Comparison of ENCODE assay signal across 16 mouse cellular contexts in genomic region chr1:135183448-135183847, GRCm38 (mm10). TPM values are rescaled to one million over a fixed set of nuclear protein-coding genes. Genes with fewer than 3 reads are reported as not detected.
A peak's percentile ranks its signal among the peaks of the same experiment; 100 is the strongest.
DNase-seq lines count a peak whose midpoint lies in the region; ATAC-seq and TF ChIP-seq lines count a peak whose summit lies in the region.
"Had no signal": no experiment of that assay in that cellular context is flagged by ENCODE, and none has a peak within 500 bp of the region (broad histone marks: within the 10 kb centered on the region; RNA-seq: fewer than 3 reads in every experiment).

No protein-coding gene starts in this region.

- H3K79me2 ChIP-seq in heart, adult 2 months (replicated peaks; ENCODE audit: control insufficient read depth, insufficient read depth, low read length) = no peaks in the 10 kb centered on the region

- H3K4me2 ChIP-seq in intestine, postnatal 0 days (replicated peaks; ENCODE audit: low read depth) = 0 out of 2 replicates have a peak overlapping the region, but pooled peaks have one; percentile 9
- 0 out of 2 replicates have a peak overlapping the region, but pooled peaks have one; percentile 8 for H3K4me2 ChIP-seq in stomach, embryonic 15.5 days
- H3K4me2 ChIP-seq: midbrain, embryonic 13.5 days; neural tube, embryonic 13.5 days had no signal

- H3K27me3 ChIP-seq in intestine, postnatal 0 days (replicated peaks; ENCODE audit: control insufficient read depth, insufficient read depth, low read length) = no peaks in the 10 kb centered on the region
- no peaks in the 10 kb centered on the region for H3K27me3 ChIP-seq in stomach, embryonic 15.5 days (replicated peaks)
- 0 out of 2 replicates have a peak, but pooled peaks cover 1% of the 10 kb centered on the region for H3K27me3 ChIP-seq in heart, adult 2 months (ENCODE audit: control insufficient read depth, insufficient read depth, low read length)
- H3K27me3 ChIP-seq: midbrain, embryonic 13.5 days; neural tube, embryonic 13.5 days had no signal

- peak; percentile 24 for DNase-seq in lung, adult 2 months
- DNase-seq in lung, postnatal 10 days = no peak
- DNase-seq in adrenal gland, adult 8-10 months = peak; percentile 55
- DNase-seq in heart, adult 2 months = no peak
- no peak for DNase-seq in gastrocnemius, postnatal 10 days
- DNase-seq: gastrocnemius, postnatal 14 days; right cerebral cortex, postnatal 14 days had no signal

- no peak for TF ChIP-seq CTCF in lung, adult 2 months (IDR thresholded peaks at IDR 0.05; ENCODE audit: insufficient read depth, low read length)
- no peak for TF ChIP-seq CTCF in intestine, postnatal 0 days (IDR thresholded peaks at IDR 0.05; ENCODE audit: low read depth)
- TF ChIP-seq CTCF in heart, adult 2 months (IDR thresholded peaks at IDR 0.05) = no peak

- no peaks in the 10 kb centered on the region for H3K9me3 ChIP-seq in intestine, postnatal 0 days (ENCODE audit: control insufficient read depth)
- no peaks in the 10 kb centered on the region for H3K9me3 ChIP-seq in stomach, embryonic 15.5 days
- H3K9me3 ChIP-seq: midbrain, embryonic 13.5 days; neural tube, embryonic 13.5 days had no signal

- ATAC-seq in intestine, postnatal 0 days = peak; percentile 58
- ATAC-seq in stomach, embryonic 15.5 days (ENCODE audit: insufficient read depth, low FRiP score, low read depth) = peak; percentile 64
- ATAC-seq: midbrain, embryonic 13.5 days had no signal

- no peaks in the 10 kb centered on the region for H3K36me3 ChIP-seq in intestine, postnatal 0 days (ENCODE audit: control insufficient read depth, insufficient read depth)
- H3K36me3 ChIP-seq in stomach, embryonic 15.5 days = no peaks in the 10 kb centered on the region
- H3K36me3 ChIP-seq in heart, adult 2 months (ENCODE audit: control insufficient read depth, insufficient read depth, low read length) = no peaks in the 10 kb centered on the region
- H3K36me3 ChIP-seq: midbrain, embryonic 13.5 days; neural tube, embryonic 13.5 days had no signal

- H3K9ac ChIP-seq in intestine, postnatal 0 days (ENCODE audit: low read depth, low read length) = peak overlapping the region; percentile 17; the same call in 1 of the 2 replicates
- H3K9ac ChIP-seq in stomach, embryonic 15.5 days = no peak overlapping the region
- H3K9ac ChIP-seq in heart, adult 2 months (ENCODE audit: low read depth, low read length) = no peak overlapping the region
- H3K9ac ChIP-seq: midbrain, embryonic 13.5 days; neural tube, embryonic 13.5 days had no signal

- TF ChIP-seq EP300 in heart, adult 2 months (IDR thresholded peaks at IDR 0.05; ENCODE audit: insufficient read depth, low read depth, low read length) = no peak

- peak overlapping the region; percentile 84 for H3K27ac ChIP-seq in intestine, postnatal 0 days (ENCODE audit: low read depth, low read length)
- peak overlapping the region; percentile 90 for H3K27ac ChIP-seq in stomach, embryonic 15.5 days
- H3K27ac ChIP-seq in heart, adult 2 months = no peak overlapping the region
- H3K27ac ChIP-seq: kidney, postnatal 0 days; midbrain, embryonic 13.5 days; neural tube, embryonic 13.5 days had no signal

- H3K4me3 ChIP-seq in lung, adult 2 months (replicated peaks; ENCODE audit: extremely low read depth, low read depth, low read length) = no peak overlapping the region
- H3K4me3 ChIP-seq in intestine, postnatal 0 days (ENCODE audit: low read depth, low read length) = no peak overlapping the region
- H3K4me3 ChIP-seq in stomach, embryonic 15.5 days (replicated peaks) = no peak overlapping the region
- H3K4me3 ChIP-seq in heart, adult 2 months = no peak overlapping the region
- H3K4me3 ChIP-seq: midbrain, embryonic 13.5 days; neural tube, embryonic 13.5 days had no signal

- no peaks in the 10 kb centered on the region for H3K4me1 ChIP-seq in lung, adult 2 months (ENCODE audit: control insufficient read depth, insufficient read depth, low read length)
- H3K4me1 ChIP-seq in intestine, postnatal 0 days (replicated peaks; ENCODE audit: control insufficient read depth, insufficient read depth, low read length) = peaks cover 8% of the 10 kb centered on the region; the same call in 1 of the 2 replicates
- peaks cover 9% of the 10 kb centered on the region; the same call in 1 of the 2 replicates for H3K4me1 ChIP-seq in stomach, embryonic 15.5 days
- peaks cover 3% of the 10 kb centered on the region; the same call in 1 of the 2 replicates for H3K4me1 ChIP-seq in heart, adult 2 months (ENCODE audit: control insufficient read depth, insufficient read depth, low read length)

- WGBS in lung, adult 2 months = 67% methylated on average over 4 of the region's 4 CpGs
- WGBS in intestine, postnatal 0 days = 40% methylated on average over 4 of the region's 4 CpGs
- 54% methylated on average over 4 of the region's 4 CpGs for WGBS in stomach, embryonic 15.5 days
- WGBS in heart, adult 2 months = 69% methylated on average over 3 of the region's 4 CpGs

- intact Hi-C loops in heart, adult 2 months (cut with DNase I) = no loop called here

- TF ChIP-seq POLR2A in lung, adult 2 months (IDR thresholded peaks at IDR 0.05; ENCODE audit: borderline replicate concordance, extremely low read depth, low read depth, low read length) = no peak
- no peak for TF ChIP-seq POLR2A in heart, adult 2 months (IDR thresholded peaks at IDR 0.05; ENCODE audit: insufficient read depth, low read depth, low read length)

RNA-seq across cellular contexts. Expression of gene Gpr37l1, which starts 16.0 kb away (rescaled TPM):
- polyA plus RNA-seq in lung, adult 2 months (2012; rRNA removed) = 0.95 and 2.0 TPM in 2 replicates
- 1 to 10 TPM in 3 of 4 experiments, under 1 TPM in 1; 0.80 to 1.9 (median 1.3) TPM for total RNA-seq in adrenal gland, adult 8-10 months (2022)
- polyA plus RNA-seq in intestine, postnatal 0 days (2015; fragmentation: Nextera tagmentation; extraction: Ambion mirVana) = 1.7 and 2.0 TPM in 2 replicates
- polyA plus RNA-seq in stomach, embryonic 15.5 days (2015; fragmentation: Nextera tagmentation; extraction: Ambion mirVana) = 0.35 and 0.78 TPM in 2 replicates
- total RNA-seq in heart, adult 2 months (2021) = under 1 TPM; 0.97 to 0.98 TPM
- 2.3 and 3.6 TPM in 2 replicates for polyA plus RNA-seq in heart, adult 2 months (2012; rRNA removed)
- 1 to 10 TPM; 2.0 to 2.6 TPM for total RNA-seq in gastrocnemius, postnatal 10 days (2021)
- total RNA-seq: ES-E14; liver, adult 2 months had no signal
- polyA plus RNA-seq: heart, postnatal 0 days; kidney, postnatal 0 days; liver, adult 2 months; testis, adult 2 months had no signal

RNA-seq across cellular contexts. Expression of gene Arl8a, which starts 36.8 kb away (rescaled TPM):
- 66.5 and 84.7 TPM in 2 replicates for polyA plus RNA-seq in lung, adult 2 months (2012; rRNA removed)
- total RNA-seq in adrenal gland, adult 8-10 months (2022) = 10 to 100 TPM; 57.5 to 77.4 (median 68.5) TPM
- polyA plus RNA-seq in intestine, postnatal 0 days (2015; fragmentation: Nextera tagmentation; extraction: Ambion mirVana) = 66.6 and 68.8 TPM in 2 replicates
- 54.9 and 55.4 TPM in 2 replicates for polyA plus RNA-seq in stomach, embryonic 15.5 days (2015; fragmentation: Nextera tagmentation; extraction: Ambion mirVana)
- total RNA-seq in heart, adult 2 months (2021) = 10 to 100 TPM; 20.1 to 21.0 TPM
- 30.5 and 32.5 TPM in 2 replicates for polyA plus RNA-seq in heart, adult 2 months (2012; rRNA removed)
- total RNA-seq in gastrocnemius, postnatal 10 days (2021) = 10 to 100 TPM; 32.3 to 39.9 TPM

RNA-seq across cellular contexts. Expression of gene Ptpn7, which starts 50.9 kb away (rescaled TPM):
- polyA plus RNA-seq in lung, adult 2 months (2012; rRNA removed) = 6.9 and 7.3 TPM in 2 replicates
- 1 to 10 TPM; 1.4 to 1.5 (median 1.4) TPM for total RNA-seq in adrenal gland, adult 8-10 months (2022)
- polyA plus RNA-seq in intestine, postnatal 0 days (2015; fragmentation: Nextera tagmentation; extraction: Ambion mirVana) = 0.73 and 0.76 TPM in 2 replicates
- polyA plus RNA-seq in stomach, embryonic 15.5 days (2015; fragmentation: Nextera tagmentation; extraction: Ambion mirVana) = 2.4 and 3.3 TPM in 2 replicates
- under 1 TPM; 0.73 to 0.82 TPM for total RNA-seq in heart, adult 2 months (2021)
- polyA plus RNA-seq in heart, adult 2 months (2012; rRNA removed) = 0.82 and 1.4 TPM in 2 replicates
- total RNA-seq in gastrocnemius, postnatal 10 days (2021) = 1 to 10 TPM in 1 of 2 experiments, under 1 TPM in 1; 0.38 to 1.1 TPM

Comparison
In these comparisons a context has a peak if more than half of its experiments do, and no peak if none do; other contexts are left out.
1. DNase-seq: peak in lung, adult 2 months (single experiment) and adrenal gland, adult 8-10 months (single experiment); none in lung, postnatal 10 days (single experiment), heart, adult 2 months (0 of 2) and gastrocnemius, postnatal 10 days (single experiment).